Mouse (Mus musculus): Measurements from ENCODE around the gene Mapk9. TPM values are rescaled to one million over a fixed set of nuclear protein-coding genes. Genes with fewer than 3 reads are reported as not detected.

The Mapk9 gene
- total and polyA plus RNA-seq, 3 experiments, result 43.1 to 52.8 TPM; not detected in 1

DNA sequence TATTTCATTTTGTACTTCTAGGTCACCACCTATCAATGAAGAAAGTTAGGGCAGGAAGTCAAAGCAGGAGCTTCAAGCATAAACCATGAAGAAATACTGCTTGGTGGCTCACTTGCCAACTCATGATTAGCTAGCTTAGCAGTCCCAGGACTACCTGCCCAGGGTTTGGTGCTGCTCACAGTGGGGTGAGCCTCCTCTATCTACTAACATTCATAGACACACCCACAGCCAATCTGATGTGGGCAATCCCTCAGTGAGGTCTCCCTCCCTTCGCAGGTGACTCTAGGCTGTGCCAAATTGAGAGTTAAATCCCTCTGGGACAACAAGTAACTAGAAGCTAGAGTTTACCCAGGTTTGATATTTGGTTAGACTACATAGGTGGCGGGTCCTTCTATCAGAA lies 24.2 kb upstream of the Mapk9 start:
- Histone ChIP-seq H3K4me3 (ENCODE audit: control insufficient read depth in 1 of 2, insufficient read depth in 1 of 2, low read depth in 2 of 2, low read length in 2 of 2) (no peak overlapping the region), H3K4me1 (ENCODE audit: control insufficient read depth in 1 of 2, insufficient read depth in 2 of 2, low read length in 2 of 2) (peaks cover 0 to 3% of the 10 kb centered on the region in 2 experiments; a peak in 1 of 4 replicates), H3K9me3 (replicated peaks; ENCODE audit: insufficient read depth, low read length) (no peaks in the 10 kb centered on the region), H3K36me3 (ENCODE audit: control insufficient read depth in 1 of 2, insufficient read depth in 2 of 2, low read length in 2 of 2) (no peaks in the 10 kb centered on the region), H3K27ac (ENCODE audit: control insufficient read depth, low read depth, low read length) (no peak overlapping the region), H3K79me2 (ENCODE audit: control insufficient read depth, insufficient read depth, low read length, poor library complexity) (no peaks in the 10 kb centered on the region), H3K27me3 (ENCODE audit: control insufficient read depth in 1 of 2, insufficient read depth in 2 of 2, low read length in 2 of 2) (no peaks in the 10 kb centered on the region), H3K9ac (ENCODE audit: control insufficient read depth, low read depth, low read length, poor library complexity, severe bottlenecking) (no peak overlapping the region)
- TF ChIP-seq USF1 (IDR thresholded peaks at IDR 0.05; ENCODE audit: low read depth, low read length) (no peak), ZKSCAN1 (IDR thresholded peaks at IDR 0.05; ENCODE audit: low read depth, low read length) (no peak), RAD21 (IDR thresholded peaks at IDR 0.05; ENCODE audit: low read depth, low read length) (no peak), SIN3A (IDR thresholded peaks at IDR 0.05; ENCODE audit: low read length) (no peak), NELFE (IDR thresholded peaks at IDR 0.05; ENCODE audit: low read depth, low read length) (no peak), POLR2AphosphoS5 (IDR thresholded peaks at IDR 0.05; ENCODE audit: borderline replicate concordance, low read depth, low read length) (no peak), MYC (IDR thresholded peaks at IDR 0.05; ENCODE audit: low read depth, low read length) (no peak), UBTF (IDR thresholded peaks at IDR 0.05; ENCODE audit: borderline replicate concordance, insufficient read depth, low read depth, low read length) (no peak), MEF2A (IDR thresholded peaks at IDR 0.05; ENCODE audit: extremely low read depth, insufficient replicate concordance, low read depth, low read length, poor library complexity, severe bottlenecking) (no peak), ETS1 (IDR thresholded peaks at IDR 0.05; ENCODE audit: low read depth, low read length) (0 out of 2 replicates have a peak, but pooled peaks have one; percentile 14), ZMIZ1 (IDR thresholded peaks at IDR 0.05; ENCODE audit: low read depth, low read length) (no peak), ZNF384 (IDR thresholded peaks at IDR 0.05; ENCODE audit: low read depth, low read length) (no peak), TBP (IDR thresholded peaks at IDR 0.05; ENCODE audit: low read depth, low read length) (no peak), NRF1 (IDR thresholded peaks at IDR 0.05; ENCODE audit: insufficient read depth, low read depth, low read length, poor library complexity, severe bottlenecking) (no peak), GATA1 (IDR thresholded peaks at IDR 0.05; ENCODE audit: low read depth, low read length) (0 out of 2 replicates have a peak, but pooled peaks have one; percentile 10), CTCF (IDR thresholded peaks at IDR 0.05 in 2 of 3, conservative IDR thresholded peaks at IDR 0.05 in 1 of 3; ENCODE audit: control insufficient read depth in 1 of 3, insufficient read depth in 1 of 3, low read depth in 2 of 3, low read length in 3 of 3, poor library complexity in 1 of 3, severe bottlenecking in 1 of 3) (no peak)
- peak; percentile 37 for DNase-seq (ENCODE audit: low read depth, low spot score)

DNA sequence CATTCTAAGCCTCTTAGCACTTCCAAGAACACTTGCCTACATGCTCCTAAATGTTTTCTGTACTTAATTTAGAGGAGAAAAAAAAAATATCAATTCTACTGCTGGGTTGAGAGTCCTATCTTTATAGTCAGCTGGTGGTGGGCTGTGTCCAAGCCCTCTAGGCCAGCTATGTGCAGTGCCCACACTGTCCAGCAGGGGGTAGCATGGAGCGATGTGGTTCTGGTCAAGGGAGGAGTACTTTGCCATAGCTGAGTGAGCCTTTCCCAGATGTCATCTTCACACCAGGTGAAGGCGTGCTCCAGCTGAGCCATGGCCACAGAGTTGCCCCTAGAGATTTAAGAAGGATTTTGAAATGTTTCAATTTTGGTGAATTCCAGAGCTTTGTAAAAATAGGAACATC lies 21.7 kb upstream of the Mapk9 start:
- H3K79me2 ChIP-seq (ENCODE audit: control insufficient read depth, insufficient read depth, low read length, poor library complexity), result no peaks in the 10 kb centered on the region
- DNase-seq (ENCODE audit: low read depth, low spot score), result peak; percentile 63
- TF ChIP-seq SIN3A (IDR thresholded peaks at IDR 0.05; ENCODE audit: low read length) (peak; percentile 41; the same call in 1 of the 2 replicates), GABPA (IDR thresholded peaks at IDR 0.05; ENCODE audit: low read depth, low read length) (no peak), GATA1 (IDR thresholded peaks at IDR 0.05; ENCODE audit: low read depth, low read length) (peak; percentile 8; the same call in 1 of the 2 replicates), MAFK (IDR thresholded peaks at IDR 0.05; ENCODE audit: borderline replicate concordance, low read depth, low read length) (no peak), HCFC1 (IDR thresholded peaks at IDR 0.05; ENCODE audit: low read depth, low read length) (no peak), E2F4 (IDR thresholded peaks at IDR 0.05; ENCODE audit: borderline replicate concordance, low read depth, low read length) (no peak), NRF1 (IDR thresholded peaks at IDR 0.05; ENCODE audit: insufficient read depth, low read depth, low read length, poor library complexity, severe bottlenecking) (no peak), TAL1 (IDR thresholded peaks at IDR 0.05; ENCODE audit: low read length) (no peak), UBTF (IDR thresholded peaks at IDR 0.05; ENCODE audit: borderline replicate concordance, insufficient read depth, low read depth, low read length) (no peak), POLR2AphosphoS5 (IDR thresholded peaks at IDR 0.05; ENCODE audit: borderline replicate concordance, low read depth, low read length) (no peak), ZC3H11A (IDR thresholded peaks at IDR 0.05; ENCODE audit: low read depth, low read length) (peak; percentile 43; the same call in 1 of the 2 replicates), ZNF384 (IDR thresholded peaks at IDR 0.05; ENCODE audit: low read depth, low read length) (no peak), USF1 (IDR thresholded peaks at IDR 0.05; ENCODE audit: low read depth, low read length) (no peak), POLR2AphosphoS2 (IDR thresholded peaks at IDR 0.05; ENCODE audit: low read length) (no peak), MYC (IDR thresholded peaks at IDR 0.05; ENCODE audit: low read depth, low read length) (no peak), MXI1 (IDR thresholded peaks at IDR 0.05; ENCODE audit: low read depth, low read length) (no peak), POLR2A (IDR thresholded peaks at IDR 0.05; ENCODE audit: control insufficient read depth in 1 of 2, insufficient read depth in 1 of 2, low read depth in 1 of 2, low read length in 2 of 2, poor library complexity in 1 of 2) (no peak), KAT2A (conservative IDR thresholded peaks at IDR 0.05; ENCODE audit: low read depth, low read length) (no peak), TCF12 (IDR thresholded peaks at IDR 0.05; ENCODE audit: low read depth, low read length) (peak; percentile 26; the same call in 1 of the 2 replicates), USF2 (IDR thresholded peaks at IDR 0.05; ENCODE audit: borderline replicate concordance in 1 of 2, insufficient read depth in 1 of 2, low read depth in 1 of 2, low read length in 2 of 2) (no peak), NELFE (IDR thresholded peaks at IDR 0.05; ENCODE audit: low read depth, low read length) (no peak), CHD2 (IDR thresholded peaks at IDR 0.05; ENCODE audit: low read length) (no peak), TBP (IDR thresholded peaks at IDR 0.05; ENCODE audit: low read depth, low read length) (no peak)

More for the DNA sequence above, 21.7 kb upstream of the Mapk9 start:
- Histone ChIP-seq H3K9me3 (replicated peaks; ENCODE audit: insufficient read depth, low read length) (no peaks in the 10 kb centered on the region), H3K27me3 (ENCODE audit: control insufficient read depth in 1 of 2, insufficient read depth in 2 of 2, low read length in 2 of 2) (no peaks in the 10 kb centered on the region), H3K9ac (ENCODE audit: control insufficient read depth, low read depth, low read length, poor library complexity, severe bottlenecking) (no peak overlapping the region), H3K36me3 (ENCODE audit: control insufficient read depth in 1 of 2, insufficient read depth in 2 of 2, low read length in 2 of 2) (no peaks in the 10 kb centered on the region), H3K27ac (ENCODE audit: control insufficient read depth, low read depth, low read length) (no peak overlapping the region), H3K4me1 (ENCODE audit: control insufficient read depth in 1 of 2, insufficient read depth in 2 of 2, low read length in 2 of 2) (peaks cover 0 to 3% of the 10 kb centered on the region in 2 experiments; a peak in 1 of 4 replicates), H3K4me3 (ENCODE audit: control insufficient read depth in 1 of 2, insufficient read depth in 1 of 2, low read depth in 2 of 2, low read length in 2 of 2) (no peak overlapping the region)

Data from MEL (cell line).